Mouse (Mus musculus) G1E (cell line): Measurements from ENCODE around the gene Dhrs13.

Experiments
- CTCF ChIP-seq: IDR thresholded peaks from 2 replicates; pipeline ENCODE4 v1.5.1; 2012; ENCODE audit warnings: low read depth, low read length, inconsistent platforms, mixed read lengths
- GATA1 ChIP-seq: IDR thresholded peaks from 2 replicates; pipeline ENCODE4 v1.6.1; 2012; ENCODE audit warnings: borderline replicate concordance, low read length, inconsistent platforms, mixed read lengths
- GATA2 ChIP-seq: IDR thresholded peaks from 2 replicates; pipeline ENCODE4 v1.6.1; 2012; ENCODE audit warnings: low read depth, low read length, inconsistent platforms, borderline replicate concordance
- POLR2AphosphoS5 ChIP-seq: IDR thresholded peaks from 2 replicates; pipeline ENCODE4 v1.6.1; 2012; ENCODE audit warnings: low read depth, low read length, inconsistent platforms; ENCODE audit not compliant: insufficient replicate concordance

GRCm38 (mm10) chr11:78023607-78024006 is 8.5 kb upstream of the Dhrs13 start:
- TF ChIP-seq GATA1 (no peak), CTCF (peak; percentile 32; the same call in 1 of the 2 replicates), POLR2AphosphoS5 (no peak), GATA2 (no peak)
